In the genomic region with DNA sequence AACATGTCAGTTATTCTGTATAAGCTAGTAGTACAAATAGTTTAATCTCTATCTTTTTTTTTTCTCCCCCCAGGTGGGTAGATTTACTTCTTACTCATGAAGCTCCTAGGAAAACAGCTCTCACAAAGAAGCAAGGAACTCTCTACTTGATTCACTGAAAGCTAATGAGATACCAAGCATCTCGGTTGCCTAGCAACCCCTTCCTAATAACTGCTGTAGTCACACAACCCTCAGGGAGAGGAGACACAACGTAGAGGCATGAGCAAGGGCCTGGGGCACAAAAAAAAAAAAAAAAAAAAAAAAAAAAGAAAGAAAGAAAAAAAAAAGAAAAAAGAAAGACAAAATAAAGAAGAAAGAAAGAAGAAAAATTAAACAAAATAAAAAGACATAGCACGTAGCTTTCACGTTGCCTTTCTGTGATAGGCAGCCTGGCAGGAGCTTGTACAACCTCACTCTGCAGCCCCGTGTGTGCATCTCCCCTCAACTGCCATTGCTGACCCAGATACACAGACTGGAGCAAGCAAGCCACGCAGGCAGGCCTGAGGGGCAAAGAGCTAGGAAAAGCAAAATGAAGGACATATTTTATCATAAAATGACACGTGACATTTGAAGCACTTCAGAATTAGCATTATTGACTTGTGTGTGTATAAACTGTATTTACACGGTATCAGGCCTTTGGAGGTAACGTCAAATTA, we compare ENCODE assay signal across 21 mouse cellular contexts. TPM values are rescaled to one million over a fixed set of nuclear protein-coding genes. Genes with fewer than 3 reads are reported as not detected.
A peak's percentile ranks its signal among the peaks of the same experiment; 100 is the strongest.
DNase-seq lines count a peak whose midpoint lies in the region; ATAC-seq and TF ChIP-seq lines count a peak whose summit lies in the region.
"Had no signal": no experiment of that assay in that cellular context is flagged by ENCODE, and none has a peak within 500 bp of the region (broad histone marks: within the 10 kb centered on the region; RNA-seq: fewer than 3 reads in every experiment).

No protein-coding gene starts in this region.

- H3K9me3 ChIP-seq in midbrain, embryonic 13.5 days: no peaks in the 10 kb centered on the region
- no peaks in the 10 kb centered on the region for H3K9me3 ChIP-seq in midbrain, embryonic 16.5 days (replicated peaks; ENCODE audit: control insufficient read depth, low read length, poor library complexity, severe bottlenecking)
- H3K9me3 ChIP-seq in hindbrain, postnatal 0 days (ENCODE audit: low read length): no peaks in the 10 kb centered on the region
- H3K9me3 ChIP-seq: heart, embryonic 13.5 days; hindbrain, embryonic 15.5 days; liver, embryonic 13.5 days; stomach, embryonic 15.5 days had no signal

- DNase-seq in embryo, embryonic 10 days (ENCODE audit: low spot score): peak; percentile 83
- no peak for DNase-seq in embryo, embryonic 9.5 days (ENCODE audit: extremely low spot score)
- peak; percentile 75 for DNase-seq in hindbrain, postnatal 0 days (ENCODE audit: low spot score)
- no peak for DNase-seq in left cerebral cortex, postnatal 10 days (ENCODE audit: extremely low spot score in 1 of 2, low spot score in 2 of 2)
- no peak for DNase-seq in heart, postnatal 10 days
- DNase-seq: cerebellum, adult 11 months; cerebellum, postnatal 36 days; kidney, adult 9 months; liver, embryonic 13.5 days; lung, postnatal 14 days; right cerebral cortex, adult 18-20 months; spleen, adult 18-20 months had no signal

- H3K4me2 ChIP-seq in midbrain, embryonic 13.5 days (replicated peaks): no peak overlapping the region
- H3K4me2 ChIP-seq in midbrain, embryonic 16.5 days (ENCODE audit: low read length): no peak overlapping the region
- no peak overlapping the region for H3K4me2 ChIP-seq in hindbrain, postnatal 0 days (ENCODE audit: low read depth, low read length)
- H3K4me2 ChIP-seq: heart, embryonic 13.5 days; hindbrain, embryonic 15.5 days; liver, embryonic 13.5 days; stomach, embryonic 15.5 days had no signal

- H3K9ac ChIP-seq in midbrain, embryonic 13.5 days (replicated peaks): no peak overlapping the region
- no peak overlapping the region for H3K9ac ChIP-seq in midbrain, embryonic 16.5 days (ENCODE audit: low read depth, low read length)
- no peak overlapping the region for H3K9ac ChIP-seq in hindbrain, postnatal 0 days (replicated peaks; ENCODE audit: low read length)
- H3K9ac ChIP-seq: heart, embryonic 13.5 days; hindbrain, embryonic 15.5 days; liver, embryonic 13.5 days; stomach, embryonic 15.5 days had no signal

- peaks cover 12% of the 10 kb centered on the region; the same call in 1 of the 2 replicates for H3K4me1 ChIP-seq in midbrain, embryonic 13.5 days (replicated peaks)
- H3K4me1 ChIP-seq in midbrain, embryonic 16.5 days (ENCODE audit: control insufficient read depth, insufficient read depth, low read length): 0 out of 2 replicates have a peak, but pooled peaks cover 4% of the 10 kb centered on the region
- H3K4me1 ChIP-seq in hindbrain, postnatal 0 days (ENCODE audit: insufficient read depth, low read length): no peaks in the 10 kb centered on the region
- H3K4me1 ChIP-seq: heart, embryonic 13.5 days; liver, embryonic 13.5 days; stomach, embryonic 15.5 days had no signal

- no peak overlapping the region for H3K4me3 ChIP-seq in midbrain, embryonic 13.5 days (replicated peaks)
- H3K4me3 ChIP-seq in midbrain, embryonic 16.5 days (ENCODE audit: low read depth, low read length): no peak overlapping the region
- no peak overlapping the region for H3K4me3 ChIP-seq in hindbrain, postnatal 0 days (ENCODE audit: low read length)
- H3K4me3 ChIP-seq: heart, embryonic 13.5 days; hindbrain, embryonic 15.5 days; liver, embryonic 13.5 days; stomach, embryonic 15.5 days had no signal

- H3K27ac ChIP-seq in midbrain, embryonic 13.5 days: no peak overlapping the region
- no peak overlapping the region for H3K27ac ChIP-seq in midbrain, embryonic 16.5 days (ENCODE audit: low read length)
- H3K27ac ChIP-seq in hindbrain, postnatal 0 days: no peak overlapping the region
- H3K27ac ChIP-seq: heart, embryonic 13.5 days; hindbrain, embryonic 15.5 days; liver, embryonic 13.5 days; stomach, embryonic 15.5 days had no signal

- peaks cover 21% of the 10 kb centered on the region for H3K27me3 ChIP-seq in midbrain, embryonic 13.5 days
- no peaks in the 10 kb centered on the region; the same call in 1 of the 2 replicates for H3K27me3 ChIP-seq in midbrain, embryonic 16.5 days (ENCODE audit: control insufficient read depth, insufficient read depth, low read depth, low read length)
- H3K27me3 ChIP-seq in hindbrain, postnatal 0 days (ENCODE audit: insufficient read depth, low read length): no peaks in the 10 kb centered on the region
- H3K27me3 ChIP-seq: hindbrain, embryonic 15.5 days; stomach, embryonic 15.5 days had no signal

- H3K36me3 ChIP-seq in midbrain, embryonic 13.5 days: no peaks in the 10 kb centered on the region
- no peaks in the 10 kb centered on the region for H3K36me3 ChIP-seq in midbrain, embryonic 16.5 days (ENCODE audit: control insufficient read depth, insufficient read depth, low read length)
- H3K36me3 ChIP-seq in hindbrain, postnatal 0 days (ENCODE audit: insufficient read depth, low read length): no peaks in the 10 kb centered on the region
- H3K36me3 ChIP-seq: heart, embryonic 13.5 days; hindbrain, embryonic 15.5 days; liver, embryonic 13.5 days; stomach, embryonic 15.5 days had no signal

- 58% methylated on average over 9 of the region's 9 CpGs for WGBS in midbrain, embryonic 13.5 days
- WGBS in midbrain, embryonic 16.5 days: 52% methylated on average over 9 of the region's 9 CpGs
- WGBS in hindbrain, postnatal 0 days: 48% methylated on average over 9 of the region's 9 CpGs

- TF ChIP-seq CTCF in hindbrain, postnatal 0 days (IDR thresholded peaks at IDR 0.05; ENCODE audit: low read depth): no peak

- intact Hi-C loops in left cerebral cortex, postnatal 10 days (cut with DNase I): no loop called here
- intact Hi-C loops in heart, postnatal 10 days (cut with DNase I): no loop called here

- peak; percentile 63; the same call in 1 of the 2 replicates for ATAC-seq in midbrain, embryonic 13.5 days
- no peak; the same call in 1 of the 2 replicates for ATAC-seq in midbrain, embryonic 16.5 days
- 0 out of 2 replicates have a peak, but pooled peaks have one; percentile 63 for ATAC-seq in hindbrain, postnatal 0 days
- ATAC-seq in activated CD4-positive, CD25-positive, alpha-beta regulatory T cell, adult 4 months: no peak

RNA-seq across cellular contexts. Expression of a gene that starts 20.1 kb away (rescaled TPM):
- polyA plus RNA-seq in midbrain, embryonic 13.5 days (2015; fragmentation: Nextera tagmentation; extraction: Ambion mirVana): 0.07 and 0.09 TPM in 2 replicates
- 0.20 TPM in 1 of 2 replicates, not detected in the other for polyA plus RNA-seq in midbrain, embryonic 16.5 days (2015; fragmentation: Nextera tagmentation; extraction: Ambion mirVana)
- total RNA-seq in hindbrain, postnatal 0 days (2014; rRNA removed): 1.1 and 3.7 TPM in 2 replicates
- 1.1 and 1.2 TPM in 2 replicates for polyA plus RNA-seq in hindbrain, postnatal 0 days (2015; fragmentation: Nextera tagmentation; extraction: Ambion mirVana)
- not detected for total RNA-seq in left cerebral cortex, postnatal 10 days (2021)
- under 1 TPM; 0.22 to 0.30 TPM for total RNA-seq in heart, postnatal 10 days (2021)
- polyA plus RNA-seq in activated CD4-positive, CD25-positive, alpha-beta regulatory T cell, adult 4 months (2017; shearing (Covaris generic)): not detected
- total RNA-seq: megakaryocyte-erythroid progenitor cell, adult 5-6 weeks; neutrophil, adult 5-6 weeks had no signal

RNA-seq across cellular contexts. Expression of a gene that starts 26.6 kb away (rescaled TPM):
- polyA plus RNA-seq in midbrain, embryonic 13.5 days (2015; fragmentation: Nextera tagmentation; extraction: Ambion mirVana): 0.18 TPM in 1 of 2 replicates, not detected in the other
- polyA plus RNA-seq in midbrain, embryonic 16.5 days (2015; fragmentation: Nextera tagmentation; extraction: Ambion mirVana): 0.10 and 0.22 TPM in 2 replicates
- total RNA-seq in hindbrain, postnatal 0 days (2014; rRNA removed): 20.3 and 24.3 TPM in 2 replicates
- polyA plus RNA-seq in hindbrain, postnatal 0 days (2015; fragmentation: Nextera tagmentation; extraction: Ambion mirVana): 16.3 and 16.5 TPM in 2 replicates
- not detected for total RNA-seq in left cerebral cortex, postnatal 10 days (2021)
- total RNA-seq in heart, postnatal 10 days (2021): 1 to 10 TPM in 1 of 2 experiments, under 1 TPM in 1; 0.98 to 1.0 TPM
- polyA plus RNA-seq in activated CD4-positive, CD25-positive, alpha-beta regulatory T cell, adult 4 months (2017; shearing (Covaris generic)): not detected
- total RNA-seq: neutrophil, adult 5-6 weeks had no signal
- polyA plus RNA-seq: frontal cortex, adult 2 months had no signal

RNA-seq across cellular contexts. Expression of a gene that starts 39.3 kb away (rescaled TPM):
- not detected in 2 replicates for polyA plus RNA-seq in midbrain, embryonic 13.5 days (2015; fragmentation: Nextera tagmentation; extraction: Ambion mirVana)
- polyA plus RNA-seq in midbrain, embryonic 16.5 days (2015; fragmentation: Nextera tagmentation; extraction: Ambion mirVana): not detected in 2 replicates
- 1.1 and 1.2 TPM in 2 replicates for total RNA-seq in hindbrain, postnatal 0 days (2014; rRNA removed)
- polyA plus RNA-seq in hindbrain, postnatal 0 days (2015; fragmentation: Nextera tagmentation; extraction: Ambion mirVana): 1.3 and 1.5 TPM in 2 replicates
- total RNA-seq in left cerebral cortex, postnatal 10 days (2021): not detected
- under 1 TPM; 0.10 to 0.17 TPM for total RNA-seq in heart, postnatal 10 days (2021)
- polyA plus RNA-seq in activated CD4-positive, CD25-positive, alpha-beta regulatory T cell, adult 4 months (2017; shearing (Covaris generic)): not detected
- total RNA-seq: megakaryocyte-erythroid progenitor cell, adult 5-6 weeks; neutrophil, adult 5-6 weeks had no signal
- polyA plus RNA-seq: frontal cortex, adult 2 months had no signal

RNA-seq across cellular contexts. Expression of a gene that starts 53.6 kb away (rescaled TPM):
- polyA plus RNA-seq in midbrain, embryonic 13.5 days (2015; fragmentation: Nextera tagmentation; extraction: Ambion mirVana): not detected in 2 replicates
- polyA plus RNA-seq in midbrain, embryonic 16.5 days (2015; fragmentation: Nextera tagmentation; extraction: Ambion mirVana): not detected in 2 replicates
- 4.8 and 7.3 TPM in 2 replicates for total RNA-seq in hindbrain, postnatal 0 days (2014; rRNA removed)
- polyA plus RNA-seq in hindbrain, postnatal 0 days (2015; fragmentation: Nextera tagmentation; extraction: Ambion mirVana): 10.5 and 12.0 TPM in 2 replicates
- not detected for total RNA-seq in left cerebral cortex, postnatal 10 days (2021)
- total RNA-seq in heart, postnatal 10 days (2021): 1 to 10 TPM in 1 of 2 experiments, under 1 TPM in 1; 0.69 to 1.3 TPM
- polyA plus RNA-seq in activated CD4-positive, CD25-positive, alpha-beta regulatory T cell, adult 4 months (2017; shearing (Covaris generic)): not detected
- total RNA-seq: neutrophil, adult 5-6 weeks had no signal
- polyA plus RNA-seq: frontal cortex, adult 2 months had no signal

Comparison
In these comparisons a context has a peak if more than half of its experiments do, and no peak if none do; other contexts are left out.
1. DNase-seq: peak in embryo, embryonic 10 days (single experiment) and hindbrain, postnatal 0 days (single experiment); none in embryo, embryonic 9.5 days (single experiment), left cerebral cortex, postnatal 10 days (0 of 2) and heart, postnatal 10 days (0 of 2).
2. ATAC-seq: peak in midbrain, embryonic 13.5 days (single experiment) and hindbrain, postnatal 0 days (single experiment); none in midbrain, embryonic 16.5 days (single experiment) and activated CD4-positive, CD25-positive, alpha-beta regulatory T cell, adult 4 months (single experiment).
3. RNA of a gene that starts 26.6 kb away (polyA plus RNA-seq): 16.3 to 16.5 TPM in hindbrain, postnatal 0 days; 0.10 to 0.22 TPM in midbrain, embryonic 16.5 days, 0.18 TPM in midbrain, embryonic 13.5 days and not detected in activated CD4-positive, CD25-positive, alpha-beta regulatory T cell, adult 4 months; every median in the first group is over 10 times any median in the second.